8 mouse cellular contexts compared by ENCODE assay signal in genomic region chr15:25413378-25413901, GRCm38 (mm10). TPM values are rescaled to one million over a fixed set of nuclear protein-coding genes. Genes with fewer than 3 reads are reported as not detected.
DNase-seq lines count a peak whose midpoint lies in the region; ATAC-seq and TF ChIP-seq lines count a peak whose summit lies in the region.

Basp1 (minus strand) TSS chr15:25413764.

- TF ChIP-seq EP300 in heart, adult 2 months (IDR thresholded peaks at IDR 0.05; ENCODE audit: insufficient read depth, low read depth, low read length), result no peak

- peak within 1 kb of the TSS; percentile 82 for H3K4me3 ChIP-seq in gastrocnemius, adult 2 months
- peak within 1 kb of the TSS; percentile 52 for H3K4me3 ChIP-seq in heart, adult 2 months
- H3K4me3 ChIP-seq in liver, embryonic 11.5 days (ENCODE audit: low read depth, low read length), result peak within 1 kb of the TSS; percentile 63
- peak within 1 kb of the TSS; percentile 94 for H3K4me3 ChIP-seq in myocyte
- peak within 1 kb of the TSS; percentile 88 for H3K4me3 ChIP-seq in testis, adult 2 months (ENCODE audit: control insufficient read depth, low read depth, low read length)

- TF ChIP-seq POLR2A in heart, adult 2 months (IDR thresholded peaks at IDR 0.05; ENCODE audit: insufficient read depth, low read depth, low read length), result no peak
- peak; percentile 95 for TF ChIP-seq POLR2A in myocyte (IDR thresholded peaks at IDR 0.05; ENCODE audit: insufficient read length, low read depth)
- TF ChIP-seq POLR2A in testis, adult 2 months (IDR thresholded peaks at IDR 0.05; ENCODE audit: control insufficient read depth, low read depth, low read length), result 0 out of 2 replicates have a peak, but pooled peaks have one; percentile 30

- no peaks in the 10 kb centered on the region for H3K36me3 ChIP-seq in heart, adult 2 months (ENCODE audit: control insufficient read depth, insufficient read depth, low read length)
- no peaks in the 10 kb centered on the region for H3K36me3 ChIP-seq in liver, embryonic 11.5 days (ENCODE audit: control insufficient read depth, insufficient read depth, low read length)
- peaks cover 8% of the 10 kb centered on the region for H3K36me3 ChIP-seq in myocyte (ENCODE audit: control insufficient read depth, insufficient read depth)
- H3K36me3 ChIP-seq in testis, adult 2 months (ENCODE audit: control insufficient read depth, insufficient read depth, low read length), result no peaks in the 10 kb centered on the region

- no peak for TF ChIP-seq CTCF in gastrocnemius, adult 2 months (IDR thresholded peaks at IDR 0.05)
- no peak for TF ChIP-seq CTCF in heart, adult 2 months (IDR thresholded peaks at IDR 0.05)
- no peak for TF ChIP-seq CTCF in testis, adult 2 months (IDR thresholded peaks at IDR 0.05; ENCODE audit: control insufficient read depth, insufficient read depth, insufficient replicate concordance, low read depth, low read length)

- H3K4me2 ChIP-seq in liver, embryonic 11.5 days, result peak within 1 kb of the TSS; percentile 72
- peak within 1 kb of the TSS; percentile 85 for H3K4me2 ChIP-seq in myocyte (ENCODE audit: low read depth)

- WGBS in heart, adult 2 months, result under 1% methylated on average over 40 of the region's 60 CpGs
- WGBS in liver, embryonic 11.5 days, result under 1% methylated on average over 43 of the region's 60 CpGs

- peaks cover 2% of the 10 kb centered on the region; the same call in 1 of the 2 replicates for H3K4me1 ChIP-seq in heart, adult 2 months (ENCODE audit: control insufficient read depth, insufficient read depth, low read length)
- peaks cover 3% of the 10 kb centered on the region for H3K4me1 ChIP-seq in liver, embryonic 11.5 days (replicated peaks; ENCODE audit: control insufficient read depth, insufficient read depth, low read length)
- peaks cover 26% of the 10 kb centered on the region for H3K4me1 ChIP-seq in testis, adult 2 months (ENCODE audit: control insufficient read depth, insufficient read depth, low read length)

- no peaks in the 10 kb centered on the region for H3K79me2 ChIP-seq in heart, adult 2 months (replicated peaks; ENCODE audit: control insufficient read depth, insufficient read depth, low read length)
- peaks cover 49% of the 10 kb centered on the region for H3K79me2 ChIP-seq in myocyte (ENCODE audit: control insufficient read depth, insufficient read depth)

- peaks cover 7% of the 10 kb centered on the region for H3K27me3 ChIP-seq in heart, adult 2 months (ENCODE audit: control insufficient read depth, insufficient read depth, low read length)
- H3K27me3 ChIP-seq in liver, embryonic 11.5 days (replicated peaks; ENCODE audit: control insufficient read depth, insufficient read depth, low read length), result peaks cover 32% of the 10 kb centered on the region
- H3K27me3 ChIP-seq in myocyte (ENCODE audit: control insufficient read depth, insufficient read depth, insufficient read length), result no peaks in the 10 kb centered on the region
- peaks cover 4% of the 10 kb centered on the region for H3K27me3 ChIP-seq in testis, adult 2 months (ENCODE audit: control insufficient read depth, insufficient read depth, low read length)

- H3K9ac ChIP-seq in heart, adult 2 months (ENCODE audit: low read depth, low read length), result peak within 1 kb of the TSS; percentile 61
- peak within 1 kb of the TSS; percentile 63 for H3K9ac ChIP-seq in liver, embryonic 11.5 days (ENCODE audit: low read depth, low read length)

- intact Hi-C loops in gastrocnemius, adult 2 months (cut with DNase I), result loop anchor here (5.0 to 10.0 kb wide), 2 partner anchors 366 to 689 kb away; no protein-coding TSS in a partner anchor
- intact Hi-C loops in heart, adult 2 months (cut with DNase I), result loop anchor here (5.0 to 10.0 kb wide), 3 partner anchors 269 to 571 kb away; partner anchors contain the start of gene Zfp622

- peak; percentile 55 for ATAC-seq in liver, embryonic 11.5 days (replicated peaks; ENCODE audit: low FRiP score)

- H3K27ac ChIP-seq in gastrocnemius, adult 2 months, result peak within 1 kb of the TSS; percentile 70
- H3K27ac ChIP-seq in heart, adult 2 months, result no peak within 1 kb of the TSS
- peak within 1 kb of the TSS; percentile 19; the same call in 1 of the 2 replicates for H3K27ac ChIP-seq in liver, embryonic 11.5 days (ENCODE audit: low read depth, low read length)
- H3K27ac ChIP-seq in testis, adult 2 months (ENCODE audit: control insufficient read depth, insufficient read depth, low read depth, low read length), result peak within 1 kb of the TSS; percentile 66

- peak; percentile 66 for DNase-seq in gastrocnemius, adult 2 months
- no peak for DNase-seq in gastrocnemius, adult 18-20 months (ENCODE audit: low spot score)
- DNase-seq in embryo, embryonic 11.5 days (ENCODE audit: low read depth, low spot score), result peak; percentile 65
- peak; percentile 51 to 65 for DNase-seq in heart, adult 2 months
- peak; percentile 6 for DNase-seq in kidney, adult 9 months
- DNase-seq in liver, embryonic 11.5 days (ENCODE audit: low spot score), result peak; percentile 69

- H3K9me3 ChIP-seq in liver, embryonic 11.5 days (ENCODE audit: control insufficient read depth, low read length), result no peaks in the 10 kb centered on the region

- peak within 1 kb of the TSS; percentile 88 for H3ac ChIP-seq in myocyte (ENCODE audit: control insufficient read depth, insufficient read length)

TF ChIP-seq in myocyte, 11 proteins besides CTCF, POLR2A, EP300 and RAD21:
- TF ChIP-seq MYOG (IDR thresholded peaks at IDR 0.05; ENCODE audit: control insufficient read depth in 1 of 3, insufficient read depth in 1 of 3, insufficient read length in 2 of 3, low read depth in 2 of 3) (no peak), SRF (IDR thresholded peaks at IDR 0.05; ENCODE audit: control insufficient read depth, insufficient read length, low read depth) (no peak), MAX (IDR thresholded peaks at IDR 0.05; ENCODE audit: low read depth) (no peak), MYOD1 (IDR thresholded peaks at IDR 0.05; ENCODE audit: control insufficient read depth in 1 of 3, insufficient read length in 2 of 3, low read depth in 2 of 3) (peak in 1 of 3 experiments; percentile 10), CEBPB (IDR thresholded peaks at IDR 0.05; ENCODE audit: insufficient read depth, poor library complexity, severe bottlenecking) (no peak), REST (IDR thresholded peaks at IDR 0.05; ENCODE audit: insufficient read depth, insufficient read length) (no peak), POLR2AphosphoS2 (IDR thresholded peaks at IDR 0.05; ENCODE audit: insufficient read length, low read depth) (peak; percentile 93), E2F4 (IDR thresholded peaks at IDR 0.05; ENCODE audit: insufficient read depth) (no peak), TCF3 (IDR thresholded peaks at IDR 0.05; ENCODE audit: insufficient read length, low read depth) (no peak), TCF12 (IDR thresholded peaks at IDR 0.05; ENCODE audit: insufficient read depth, poor library complexity, severe bottlenecking) (no peak), USF1 (IDR thresholded peaks at IDR 0.05; ENCODE audit: low read depth) (no peak)

RNA-seq across cellular contexts. Expression of gene Basp1, which starts in this region (rescaled TPM):
- total RNA-seq in gastrocnemius, adult 2 months (2021), result 1 to 10 TPM; 1.4 to 3.1 TPM
- total RNA-seq in gastrocnemius, adult 18-20 months (2021), result 1 to 10 TPM in 1 of 2 experiments, under 1 TPM in 1; 0.71 to 1.9 TPM
- total RNA-seq in heart, adult 2 months (2021), result 1 to 10 TPM; 1.9 to 2.4 TPM
- polyA plus RNA-seq in heart, adult 2 months (2012; rRNA removed), result 1.5 and 1.8 TPM in 2 replicates
- polyA plus RNA-seq in liver, embryonic 11.5 days (2014; fragmentation: Nextera tagmentation; extraction: Ambion mirVana), result 12.8 and 13.2 TPM in 2 replicates
- polyA plus RNA-seq in myocyte (2012; fragmentation: generic; extraction: Trizol), result 103 TPM
- polyA plus RNA-seq in testis, adult 2 months (2012; rRNA removed), result 11.8 and 13.6 TPM in 2 replicates
